Mouse (Mus musculus): ENCODE data around the gene St6galnac4.
A peak's percentile ranks its signal among the peaks of the same experiment; 100 is the strongest.

St6galnac4 gene

GRCm38 (mm10) chr2:32627266-32628043, 40.6 kb downstream of the St6galnac4 start:
- DNase-seq (ENCODE audit: low spot score) = no peak

- DNase-seq (ENCODE audit: low spot score) = no peak
Observed at GRCm38 (mm10) chr2:32628044-32628550, 41.2 kb downstream of the St6galnac4 start.

DNA sequence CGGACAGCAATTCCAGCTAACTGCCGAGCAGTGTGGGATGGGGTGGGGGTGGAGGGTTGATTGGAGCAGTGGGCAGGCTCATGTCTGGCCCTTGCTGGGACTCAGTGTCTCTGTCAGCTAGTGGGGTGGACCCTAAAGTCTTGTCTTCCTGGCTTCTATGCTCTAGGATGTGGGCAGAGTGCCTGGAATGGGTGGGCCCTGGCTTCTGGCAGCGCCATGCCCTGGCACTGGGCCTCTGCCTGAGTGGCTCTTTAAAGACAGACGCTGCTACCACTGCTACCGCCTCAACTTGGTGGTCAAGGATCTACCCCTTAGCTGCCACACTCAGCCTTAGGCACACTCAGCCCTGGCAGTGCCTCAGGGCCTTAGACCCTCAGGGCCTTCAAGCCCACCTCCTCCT, 41.8 kb downstream of the St6galnac4 start:
- no peak for DNase-seq (ENCODE audit: low spot score)

GRCm38 (mm10) chr2:32629276-32629976, 42.5 kb downstream of the St6galnac4 start:
- DNase-seq (ENCODE audit: low spot score) = no peak

DNA sequence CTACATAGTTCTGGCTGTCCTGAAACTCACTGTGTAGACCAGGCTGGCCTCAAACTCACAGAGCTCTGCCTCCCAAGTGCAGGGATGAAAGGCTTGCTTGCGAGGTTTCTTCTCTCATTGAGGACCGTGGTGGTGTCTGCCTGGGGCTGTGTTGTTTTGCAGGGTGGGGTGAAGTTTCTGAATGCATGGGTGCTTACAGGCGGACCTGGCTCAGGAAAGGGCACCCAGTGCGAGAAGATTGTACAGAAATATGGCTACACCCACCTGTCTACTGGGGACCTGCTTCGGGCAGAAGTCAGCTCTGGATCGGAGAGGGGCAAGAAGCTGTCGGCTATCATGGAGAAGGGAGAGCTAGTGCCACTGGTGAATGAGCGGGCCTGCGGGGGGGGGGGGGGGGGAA, 43.1 kb downstream of the St6galnac4 start:
- no peak for DNase-seq (ENCODE audit: low spot score)

GRCm38 (mm10) chr2:32631046-32631445, 44.2 kb downstream of the St6galnac4 start:
- no peak for DNase-seq (ENCODE audit: low spot score)

- peak; percentile 75 for DNase-seq (ENCODE audit: low spot score)
Observed at GRCm38 (mm10) chr2:32631737-32632394, 45.0 kb downstream of the St6galnac4 start.

DNA sequence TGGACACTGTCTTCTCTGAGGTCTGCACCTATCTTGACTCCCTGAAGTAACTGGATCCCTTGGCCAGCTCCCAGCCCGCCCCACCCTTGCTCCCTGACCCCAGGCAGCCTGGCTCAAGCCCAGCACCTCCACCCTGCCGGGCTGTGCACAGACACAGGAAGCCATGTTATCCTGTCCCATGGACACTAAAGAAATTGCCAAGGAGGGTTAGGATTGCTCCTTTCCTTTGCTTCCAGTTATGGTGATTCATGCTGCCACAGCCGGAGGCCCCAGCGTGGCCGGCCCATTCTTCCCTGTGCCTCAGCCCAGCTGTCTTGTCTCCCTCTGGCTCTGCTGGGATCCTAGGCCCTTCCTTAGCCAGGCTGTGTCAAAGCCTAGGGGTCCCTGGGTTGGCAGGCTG, 46.8 kb downstream of the St6galnac4 start:
- DNase-seq (ENCODE audit: low spot score) = no peak

- DNase-seq (ENCODE audit: low spot score) = no peak
Observed at GRCm38 (mm10) chr2:32634277-32635105, 47.6 kb downstream of the St6galnac4 start.

- no peak for DNase-seq (ENCODE audit: low spot score)
Observed at GRCm38 (mm10) chr2:32636617-32637016, 49.7 kb downstream of the St6galnac4 start.

- peak; percentile 64 for DNase-seq (ENCODE audit: low spot score)
Observed at GRCm38 (mm10) chr2:32637778-32638281, 50.9 kb downstream of the St6galnac4 start.

- no peak for DNase-seq (ENCODE audit: low spot score)
Observed at GRCm38 (mm10) chr2:32639632-32640031, 52.7 kb downstream of the St6galnac4 start.

DNA sequence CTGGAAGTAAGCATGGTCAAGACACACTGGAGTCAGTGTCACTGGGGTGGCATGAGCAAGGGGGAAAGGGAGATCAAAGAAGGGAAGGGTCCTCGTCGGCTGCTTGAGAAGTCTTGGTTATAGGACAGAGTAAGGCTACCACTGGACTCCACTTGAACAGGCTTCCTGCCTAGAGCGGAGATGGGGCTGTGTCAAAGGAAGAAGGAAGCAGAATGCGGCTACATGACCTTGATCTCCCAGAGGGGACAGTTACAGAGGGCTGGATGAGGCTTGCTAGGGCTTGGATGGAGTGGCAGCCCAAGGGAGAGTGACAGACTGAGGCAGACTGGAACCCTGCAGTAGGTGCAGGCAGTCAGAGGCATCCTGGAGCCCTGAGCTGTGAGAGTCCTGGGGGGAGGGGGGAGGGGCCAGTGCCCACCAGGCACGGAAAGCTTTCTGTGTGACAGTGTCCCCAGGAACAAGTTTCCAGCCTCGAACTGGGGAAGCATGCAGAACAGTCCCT, 53.7 kb downstream of the St6galnac4 start:
- DNase-seq (ENCODE audit: low spot score) = no peak

DNA sequence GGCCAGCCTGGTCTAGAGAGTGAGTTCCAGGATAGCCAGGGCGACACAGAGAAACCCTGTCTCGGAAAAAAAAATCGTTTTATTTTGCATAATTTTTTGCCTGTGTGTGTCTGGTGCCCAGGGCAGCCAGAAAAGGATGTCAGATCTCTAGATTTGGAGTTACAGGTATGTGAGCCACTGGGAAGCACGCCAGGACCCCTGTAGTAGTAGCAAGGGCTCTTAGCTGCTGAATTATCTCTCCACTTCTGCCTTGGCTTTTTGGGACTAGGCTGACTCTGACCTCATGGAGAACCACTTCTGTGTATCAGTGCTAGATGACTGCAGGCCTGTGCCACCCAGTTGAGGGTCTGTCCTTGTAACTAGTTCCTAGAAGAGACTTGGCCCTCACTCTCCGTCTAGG, 54.9 kb downstream of the St6galnac4 start:
- DNase-seq (ENCODE audit: low spot score) = no peak

GRCm38 (mm10) chr2:32642813-32643212, 55.9 kb downstream of the St6galnac4 start:
- no peak for DNase-seq (ENCODE audit: low spot score)

- DNase-seq (ENCODE audit: low spot score) = no peak
Observed at GRCm38 (mm10) chr2:32644083-32644482, 57.2 kb downstream of the St6galnac4 start.

- no peak for DNase-seq (ENCODE audit: low spot score)
Observed at GRCm38 (mm10) chr2:32644799-32645475, 58.0 kb downstream of the St6galnac4 start.

GRCm38 (mm10) chr2:32645647-32646046, 58.8 kb downstream of the St6galnac4 start:
- no peak for DNase-seq (ENCODE audit: low spot score)

DNA sequence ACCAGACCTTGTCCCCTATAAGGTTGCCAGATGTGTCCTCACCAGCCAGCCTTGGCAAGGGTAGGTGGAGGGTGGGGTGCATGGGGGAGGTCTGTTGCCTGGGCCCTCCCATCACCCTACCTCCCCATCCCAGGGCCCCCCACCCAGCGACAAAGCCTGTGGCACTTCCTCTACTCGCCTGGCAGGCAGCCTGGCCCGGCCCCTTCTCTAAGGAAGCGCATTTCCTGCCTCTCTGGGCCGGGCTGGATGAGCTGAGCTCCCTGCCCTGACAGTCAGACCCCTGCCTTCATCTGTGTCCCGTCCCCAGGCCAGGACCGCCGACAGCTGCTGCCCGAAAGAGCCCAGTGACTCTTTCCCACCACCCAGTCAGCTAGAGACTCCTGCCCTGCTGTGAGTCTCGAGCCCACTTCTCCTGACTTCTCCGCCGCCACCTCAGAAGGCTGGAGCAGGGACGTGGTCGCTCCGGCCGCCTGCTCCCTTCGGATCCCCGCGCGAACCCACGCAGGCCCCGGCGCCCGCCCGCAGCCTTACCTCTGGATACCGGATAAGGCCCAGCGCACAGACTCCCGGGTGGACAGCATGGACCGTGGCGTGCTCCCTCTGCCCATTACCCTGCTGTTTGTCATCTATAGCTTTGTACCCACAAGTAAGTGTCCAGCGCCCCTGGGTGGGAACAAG, 59.6 kb downstream of the St6galnac4 start, which contains the start of gene Eng:
Eng (plus strand) TSS at position 217 of the 678 bp plus-strand sequence.
- DNase-seq (ENCODE audit: low spot score) = peak; percentile 14

- no peak for DNase-seq (ENCODE audit: low spot score)
Observed at GRCm38 (mm10) chr2:32647366-32647765, 60.5 kb downstream of the St6galnac4 start.

Data from T-cell, adult 2 months (primary cell).